Mouse (Mus musculus): Measurements from ENCODE around the gene Tnpo3.

Gene Tnpo3

GRCm38 (mm10) chr6:29528165-29528505, 81.6 kb downstream of the Tnpo3 start:
- no peak for DNase-seq (ENCODE audit: low read depth, low spot score)

- DNase-seq (ENCODE audit: low read depth, low spot score) = no peak
Observed at GRCm38 (mm10) chr6:29527361-29528164, 82.1 kb downstream of the Tnpo3 start.

- peak; percentile 61 for DNase-seq (ENCODE audit: low read depth, low spot score)
Observed at GRCm38 (mm10) chr6:29526281-29527251, 83.1 kb downstream of the Tnpo3 start, which contains the start of gene Irf5. Irf5 (plus strand) TSS chr6:29526625.

- peak; percentile 75 for DNase-seq (ENCODE audit: low read depth, low spot score)
Observed at GRCm38 (mm10) chr6:29525256-29525655, 84.4 kb downstream of the Tnpo3 start.

- no peak for DNase-seq (ENCODE audit: low read depth, low spot score)
Observed at GRCm38 (mm10) chr6:29524034-29524489, 85.6 kb downstream of the Tnpo3 start.

- DNase-seq (ENCODE audit: low read depth, low spot score) = no peak
Observed at GRCm38 (mm10) chr6:29523301-29524033, 86.2 kb downstream of the Tnpo3 start.

- no peak for DNase-seq (ENCODE audit: low read depth, low spot score)
Observed at GRCm38 (mm10) chr6:29522626-29523300, 86.9 kb downstream of the Tnpo3 start.

GRCm38 (mm10) chr6:29517139-29517538, 92.5 kb downstream of the Tnpo3 start:
- DNase-seq (ENCODE audit: low read depth, low spot score) = peak; percentile 88

- DNase-seq (ENCODE audit: low read depth, low spot score) = peak; percentile 47
Observed at GRCm38 (mm10) chr6:29513284-29513683, 96.4 kb downstream of the Tnpo3 start.

GRCm38 (mm10) chr6:29509086-29509485, 100.6 kb downstream of the Tnpo3 start:
- DNase-seq (ENCODE audit: low read depth, low spot score) = peak; percentile 69

GRCm38 (mm10) chr6:29507447-29508309, 102.0 kb downstream of the Tnpo3 start, which contains the start of gene Kcp:
Kcp (minus strand) TSS chr6:29507952.
- peak; percentile 66 for DNase-seq (ENCODE audit: low read depth, low spot score)

GRCm38 (mm10) chr6:29506834-29507233, 102.9 kb downstream of the Tnpo3 start:
- no peak for DNase-seq (ENCODE audit: low read depth, low spot score)

GRCm38 (mm10) chr6:29505493-29505892, 104.2 kb downstream of the Tnpo3 start:
- no peak for DNase-seq (ENCODE audit: low read depth, low spot score)

- DNase-seq (ENCODE audit: low read depth, low spot score) = no peak
Observed at GRCm38 (mm10) chr6:29501599-29501998, 108.1 kb downstream of the Tnpo3 start.

- DNase-seq (ENCODE audit: low read depth, low spot score) = no peak
Observed at GRCm38 (mm10) chr6:29500810-29501209, 108.9 kb downstream of the Tnpo3 start.

- no peak for DNase-seq (ENCODE audit: low read depth, low spot score)
Observed at GRCm38 (mm10) chr6:29500177-29500576, 109.5 kb downstream of the Tnpo3 start.

- DNase-seq (ENCODE audit: low read depth, low spot score) = no peak
Observed at GRCm38 (mm10) chr6:29497791-29498190, 111.9 kb downstream of the Tnpo3 start.

GRCm38 (mm10) chr6:29496270-29496669, 113.4 kb downstream of the Tnpo3 start:
- no peak for DNase-seq (ENCODE audit: low read depth, low spot score)

- no peak for DNase-seq (ENCODE audit: low read depth, low spot score)
Observed at GRCm38 (mm10) chr6:29494101-29494500, 115.6 kb downstream of the Tnpo3 start.

All from ZHBTc4 (cell line).